8 mouse cellular contexts compared by ENCODE assay signal in the genomic region with DNA sequence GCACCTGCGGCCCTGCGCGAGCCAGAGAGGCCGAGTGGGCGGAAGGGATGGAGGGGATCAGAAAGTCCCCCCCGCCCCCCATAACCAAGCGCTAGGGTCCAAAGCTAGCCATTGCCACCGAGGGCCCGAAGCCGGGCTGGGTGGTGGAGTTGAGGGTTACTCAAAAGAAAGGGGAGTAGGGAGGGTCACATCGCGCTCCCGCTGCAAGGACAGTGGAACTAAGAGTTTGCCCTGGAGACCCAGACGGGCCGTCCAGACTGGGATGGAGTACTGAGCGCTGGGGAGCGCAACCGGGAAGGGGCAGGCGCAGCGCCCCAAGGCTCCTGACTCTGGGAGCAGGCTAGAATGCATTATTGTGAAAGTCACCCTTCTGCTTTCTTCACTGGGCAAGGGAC. TPM values are rescaled to one million over a fixed set of nuclear protein-coding genes. Genes with fewer than 3 reads are reported as not detected.
DNase-seq lines count a peak whose midpoint lies in the region; ATAC-seq lines count a peak whose summit lies in the region.

No protein-coding gene starts in this region.

- peaks cover 57% of the 10 kb centered on the region for H3K4me1 ChIP-seq in heart, embryonic 10.5 days
- peaks cover 4% of the 10 kb centered on the region; the same call in 1 of the 2 replicates for H3K4me1 ChIP-seq in hindbrain, embryonic 14.5 days (replicated peaks; ENCODE audit: control insufficient read depth, insufficient read depth, low read length)
- H3K4me1 ChIP-seq in midbrain, embryonic 12.5 days, result peaks cover 47% of the 10 kb centered on the region

- H3K9me3 ChIP-seq in heart, embryonic 10.5 days, result peaks cover 5% of the 10 kb centered on the region; the same call in 1 of the 2 replicates
- H3K9me3 ChIP-seq in hindbrain, embryonic 14.5 days (ENCODE audit: control insufficient read depth, low read length), result no peaks in the 10 kb centered on the region
- H3K9me3 ChIP-seq in midbrain, embryonic 12.5 days, result 0 out of 2 replicates have a peak, but pooled peaks cover 5% of the 10 kb centered on the region

- peaks cover 100% of the 10 kb centered on the region for H3K27me3 ChIP-seq in heart, embryonic 10.5 days (ENCODE audit: insufficient read depth, poor library complexity, severe bottlenecking)
- peaks cover 93% of the 10 kb centered on the region for H3K27me3 ChIP-seq in hindbrain, embryonic 14.5 days (ENCODE audit: control insufficient read depth, insufficient read depth, low read length)
- H3K27me3 ChIP-seq in midbrain, embryonic 12.5 days, result peaks cover 98% of the 10 kb centered on the region

- under 1% methylated on average over 20 of the region's 20 CpGs for WGBS in heart, embryonic 10.5 days
- WGBS in hindbrain, embryonic 14.5 days, result under 1% methylated on average over 20 of the region's 20 CpGs
- under 1% methylated on average over 20 of the region's 20 CpGs for WGBS in midbrain, embryonic 12.5 days

- intact Hi-C loops in heart, postnatal 36 days (cut with DNase I), result no loop called here
- intact Hi-C loops in gastrocnemius, postnatal 14 days (cut with DNase I; ENCODE audit: low total_unique reads), result no loop called here

- peak overlapping the region; percentile 60 for H3K4me2 ChIP-seq in hindbrain, embryonic 14.5 days (replicated peaks)
- H3K4me2 ChIP-seq in midbrain, embryonic 12.5 days (replicated peaks), result peak overlapping the region; percentile 64

- peak overlapping the region; percentile 61 for H3K4me3 ChIP-seq in heart, embryonic 10.5 days
- H3K4me3 ChIP-seq in hindbrain, embryonic 14.5 days (replicated peaks; ENCODE audit: low read length), result peak overlapping the region; percentile 47
- H3K4me3 ChIP-seq in midbrain, embryonic 12.5 days, result peak overlapping the region; percentile 48

- H3K9ac ChIP-seq in hindbrain, embryonic 14.5 days, result peak overlapping the region; percentile 68
- H3K9ac ChIP-seq in midbrain, embryonic 12.5 days (replicated peaks), result no peak overlapping the region

- no peak for DNase-seq in heart, embryonic 10.5 days (ENCODE audit: low spot score)
- no peak for DNase-seq in heart, postnatal 36 days
- DNase-seq in R1 (ENCODE audit: low read depth, low spot score), result peak; percentile 58
- DNase-seq in hindbrain, embryonic 14.5 days (ENCODE audit: low spot score), result no peak
- DNase-seq in urinary bladder, postnatal 10 days (ENCODE audit: low spot score), result no peak
- DNase-seq in gastrocnemius, postnatal 14 days, result no peak
- no peak for DNase-seq in T-cell, adult 2 months (ENCODE audit: low spot score)

- no peak for ATAC-seq in hindbrain, embryonic 14.5 days (ENCODE audit: low FRiP score)
- ATAC-seq in midbrain, embryonic 12.5 days (ENCODE audit: low FRiP score, low read depth), result no peak

- no peak overlapping the region for H3K27ac ChIP-seq in heart, embryonic 10.5 days
- peak overlapping the region; percentile 87 for H3K27ac ChIP-seq in hindbrain, embryonic 14.5 days
- H3K27ac ChIP-seq in midbrain, embryonic 12.5 days (replicated peaks), result no peak overlapping the region

- no peaks in the 10 kb centered on the region for H3K36me3 ChIP-seq in heart, embryonic 10.5 days
- no peaks in the 10 kb centered on the region for H3K36me3 ChIP-seq in hindbrain, embryonic 14.5 days (replicated peaks; ENCODE audit: control insufficient read depth, insufficient read depth)
- H3K36me3 ChIP-seq in midbrain, embryonic 12.5 days, result no peaks in the 10 kb centered on the region

RNA-seq across cellular contexts. Expression of a gene that starts 0.6 kb away (rescaled TPM):
- 0.06 TPM in 1 of 2 replicates, not detected in the other for polyA plus RNA-seq in heart, embryonic 10.5 days (2016; fragmentation: Nextera tagmentation; extraction: Ambion mirVana)
- total RNA-seq in heart, postnatal 36 days (2021), result under 1 TPM; 0.08 TPM
- polyA plus RNA-seq in hindbrain, embryonic 14.5 days (2014; fragmentation: Nextera tagmentation; extraction: Ambion mirVana), result 19.5 and 21.5 TPM in 2 replicates
- polyA plus RNA-seq in midbrain, embryonic 12.5 days (2016; fragmentation: Nextera tagmentation; extraction: Ambion mirVana), result 0.19 and 0.26 TPM in 2 replicates
- total RNA-seq in gastrocnemius, postnatal 14 days (2021), result under 1 TPM in 1 of 2 experiments, not detected in 1; 0.12 TPM

Comparison
In these comparisons a context has a peak if more than half of its experiments do, and no peak if none do; other contexts are left out.
1. RNA of a gene that starts 0.6 kb away (polyA plus RNA-seq): 19.5 to 21.5 TPM in hindbrain, embryonic 14.5 days; 0.19 to 0.26 TPM in midbrain, embryonic 12.5 days and 0.06 TPM in heart, embryonic 10.5 days; every median in the first group is over 10 times any median in the second.
2. Peak in every context shown above with its lines, with median percentiles within 50 percentile points of each other: H3K4me3 ChIP-seq.